Mouse (Mus musculus): ENCODE measurements around the gene Rcn2. TPM values are rescaled to one million over a fixed set of nuclear protein-coding genes. Genes with fewer than 3 reads are reported as not detected.

Gene Rcn2
- polyA plus RNA-seq, 1 experiment from 2014 or later, result 21.7 TPM

DNA sequence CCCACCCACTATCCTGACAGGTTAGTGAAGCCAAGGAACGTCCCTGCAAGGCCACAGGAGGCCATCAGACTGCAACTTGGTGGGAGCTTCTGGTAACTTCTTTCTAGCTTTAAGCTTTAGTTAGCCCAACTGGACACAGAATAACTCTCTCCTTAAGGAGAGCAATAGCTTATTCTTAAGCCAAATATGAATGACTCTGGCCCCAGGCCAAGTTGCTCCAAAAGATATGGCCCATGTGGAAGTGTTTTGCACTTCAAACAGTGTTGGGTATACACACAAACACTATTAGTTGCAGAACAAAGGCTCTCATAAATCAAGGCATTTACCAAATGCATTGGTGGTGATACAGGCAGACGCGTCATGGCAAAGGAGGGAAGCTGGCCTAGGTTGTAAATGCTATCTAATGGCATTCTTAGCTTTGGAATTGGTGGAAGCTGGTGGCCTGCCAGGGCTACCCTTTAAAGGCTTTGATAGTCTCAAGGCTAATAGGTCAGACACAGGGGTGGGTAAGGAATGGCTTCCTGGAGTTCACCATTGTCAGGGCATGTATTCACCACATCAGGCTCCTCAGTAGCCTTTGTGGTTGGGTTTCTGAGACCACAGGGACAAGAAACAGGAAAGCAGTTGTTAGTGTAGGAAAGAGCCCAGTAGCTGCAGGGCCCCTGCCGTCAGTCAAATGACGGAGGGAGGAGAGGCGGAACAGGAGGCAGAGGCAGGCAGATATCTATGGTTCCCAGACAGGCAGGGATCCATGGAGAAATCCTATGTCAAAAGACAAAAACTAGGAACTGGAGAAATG is 64.8 kb downstream of the Rcn2 start:
- Histone ChIP-seq H3K27ac (ENCODE audit: low read length) (no peak overlapping the region; the same call in 1 of the 2 replicates), H3K27me3 (ENCODE audit: control insufficient read depth, insufficient read depth, low read depth, low read length) (no peaks in the 10 kb centered on the region), H3K9ac (ENCODE audit: low read depth, low read length) (no peak overlapping the region), H3K4me3 (ENCODE audit: low read depth, low read length) (no peak overlapping the region), H3K4me1 (ENCODE audit: control insufficient read depth, low read depth, low read length) (no peaks in the 10 kb centered on the region), H3K9me3 (replicated peaks; ENCODE audit: control insufficient read depth, low read length) (no peaks in the 10 kb centered on the region), H3K4me2 (ENCODE audit: low read depth, low read length) (no peak overlapping the region), H3K36me3 (ENCODE audit: control insufficient read depth, insufficient read depth) (no peaks in the 10 kb centered on the region)
- WGBS (ENCODE audit: insufficient replicate concordance), result 41% methylated on average over 6 of the region's 6 CpGs
- no peak for ATAC-seq (ENCODE audit: low read depth)

DNA sequence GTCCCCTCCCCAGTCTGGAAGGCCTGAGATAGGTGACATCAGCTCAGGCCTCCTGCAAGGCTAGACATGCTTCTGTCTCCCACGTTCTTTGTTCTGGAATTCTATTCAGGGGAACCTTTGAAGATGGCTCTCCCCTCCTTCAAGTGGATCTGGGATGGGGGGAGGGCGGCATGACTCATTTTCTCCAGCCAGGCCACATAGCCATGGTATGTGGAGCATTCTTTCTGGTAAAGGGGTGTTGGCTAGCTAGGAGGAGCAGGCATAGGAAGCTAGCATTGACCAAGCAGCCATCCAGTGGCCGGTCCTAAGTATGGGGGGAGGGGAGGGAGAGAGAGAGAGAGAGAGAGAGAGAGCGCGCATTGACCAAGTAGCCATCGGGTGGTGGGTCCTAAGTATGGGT is 65.9 kb downstream of the Rcn2 start:
- H3K27ac ChIP-seq (ENCODE audit: low read length), result 0 out of 2 replicates have a peak overlapping the region, but pooled peaks have one; percentile 6
- H3K4me2 ChIP-seq (ENCODE audit: low read depth, low read length), result no peak overlapping the region
- no peak for ATAC-seq (ENCODE audit: low read depth)
- H3K27me3 ChIP-seq (ENCODE audit: control insufficient read depth, insufficient read depth, low read depth, low read length), result no peaks in the 10 kb centered on the region
- no peak overlapping the region for H3K4me3 ChIP-seq (ENCODE audit: low read depth, low read length)
- no peaks in the 10 kb centered on the region for H3K36me3 ChIP-seq (ENCODE audit: control insufficient read depth, insufficient read depth)
- H3K9me3 ChIP-seq (replicated peaks; ENCODE audit: control insufficient read depth, low read length), result no peaks in the 10 kb centered on the region
- 52% methylated on average over 6 of the region's 6 CpGs for WGBS (ENCODE audit: insufficient replicate concordance)
- H3K9ac ChIP-seq (ENCODE audit: low read depth, low read length), result no peak overlapping the region
- no peaks in the 10 kb centered on the region for H3K4me1 ChIP-seq (ENCODE audit: control insufficient read depth, low read depth, low read length)

DNA sequence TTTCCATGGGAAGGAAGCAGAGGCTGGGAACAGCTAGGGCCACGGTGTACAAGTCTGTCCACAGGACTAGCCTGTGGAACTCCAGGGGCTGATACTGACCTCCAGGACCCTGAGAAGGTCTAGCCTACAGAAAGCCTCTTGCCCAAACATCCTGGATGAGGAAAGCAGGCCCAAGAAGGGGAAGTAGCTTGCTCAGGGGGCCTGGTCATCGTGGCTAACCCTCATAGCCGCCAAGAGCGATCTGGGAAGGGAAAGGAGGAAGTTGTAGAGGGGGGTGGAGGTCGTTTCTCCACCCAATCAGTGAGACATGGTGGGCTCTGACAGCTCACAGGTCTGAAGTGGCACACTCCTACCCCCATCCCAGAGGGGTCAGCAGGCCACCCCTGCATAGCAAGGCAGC is 66.5 kb downstream of the Rcn2 start:
- no peaks in the 10 kb centered on the region for H3K36me3 ChIP-seq (ENCODE audit: control insufficient read depth, insufficient read depth)
- H3K9me3 ChIP-seq (replicated peaks; ENCODE audit: control insufficient read depth, low read length), result no peaks in the 10 kb centered on the region
- no peaks in the 10 kb centered on the region for H3K4me1 ChIP-seq (ENCODE audit: control insufficient read depth, low read depth, low read length)
- peak; percentile 35; the same call in 1 of the 2 replicates for ATAC-seq (ENCODE audit: low read depth)
- 31% methylated on average over 5 of the region's 5 CpGs for WGBS (ENCODE audit: insufficient replicate concordance)
- H3K4me2 ChIP-seq (ENCODE audit: low read depth, low read length), result no peak overlapping the region
- no peak overlapping the region for H3K4me3 ChIP-seq (ENCODE audit: low read depth, low read length)
- no peaks in the 10 kb centered on the region for H3K27me3 ChIP-seq (ENCODE audit: control insufficient read depth, insufficient read depth, low read depth, low read length)
- H3K9ac ChIP-seq (ENCODE audit: low read depth, low read length), result no peak overlapping the region
- H3K27ac ChIP-seq (ENCODE audit: low read length), result peak overlapping the region; percentile 30; the same call in 1 of the 2 replicates

Other genes starting within 250 kb of the Rcn2 start
- gene Scaper, start 103.7 kb upstream of the Rcn2 start, polyA plus RNA-seq (2015; fragmentation: Nextera tagmentation; extraction: Ambion mirVana), result 1.6 and 1.8 TPM in 2 replicates
- not detected in 2 replicates for gene 4930563M21Rik, start 31.3 kb upstream of the Rcn2 start, polyA plus RNA-seq (2015; fragmentation: Nextera tagmentation; extraction: Ambion mirVana)
- 5.5 and 6.2 TPM in 2 replicates for gene Pstpip1, start 48.1 kb downstream of the Rcn2 start, polyA plus RNA-seq (2015; fragmentation: Nextera tagmentation; extraction: Ambion mirVana)
- gene Tspan3, start 123.6 kb downstream of the Rcn2 start, polyA plus RNA-seq (2015; fragmentation: Nextera tagmentation; extraction: Ambion mirVana), result 21.7 and 27.5 TPM in 2 replicates

All from liver, embryonic 16.5 days (tissue).